Mouse (Mus musculus) lung, adult 2 months (tissue): ENCODE data around the gene Rpl21.

Experiments used
- CTCF ChIP-seq: fragments of 200-500 bp; IDR thresholded peaks from 2 replicates; pipeline ENCODE4 v1.5.1; 2011; ENCODE audit warnings: mild to moderate bottlenecking, low read length, control low read depth; ENCODE audit not compliant: insufficient read depth
- POLR2A ChIP-seq: fragments of 200-500 bp; IDR thresholded peaks from 2 replicates; pipeline ENCODE4 v1.6.1; 2011; ENCODE audit warnings: low read depth, mild to moderate bottlenecking, control low read depth, low read length, borderline replicate concordance; ENCODE audit errors: extremely low read depth

DNA sequence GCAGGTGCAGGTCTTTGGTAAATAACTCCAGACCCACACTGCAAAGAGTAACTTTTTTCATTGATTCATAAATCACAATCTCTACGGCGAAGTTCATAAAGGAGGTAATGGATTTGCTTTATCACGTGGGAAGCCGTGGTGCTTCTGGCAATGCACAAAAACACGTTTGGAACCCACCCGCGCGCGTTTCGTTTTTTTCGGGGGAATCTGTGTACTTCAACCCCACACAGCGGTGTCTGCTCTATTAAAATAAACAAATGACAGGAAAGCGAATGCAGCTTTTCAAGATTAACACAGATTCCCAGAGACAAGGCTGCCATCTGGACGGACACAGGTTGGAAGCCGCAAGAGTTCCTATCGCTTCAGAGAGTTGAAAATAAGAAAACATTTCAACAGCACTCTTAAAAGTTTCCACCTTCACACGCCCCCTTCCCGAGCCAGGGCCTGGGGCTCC lies 39.0 kb upstream of the Rpl21 start:
- TF ChIP-seq CTCF (no peak), POLR2A (no peak)
